Mouse (Mus musculus) brown adipose tissue, adult 24 weeks (tissue): Measurements from ENCODE around the gene Icam4. TPM values are rescaled to one million over a fixed set of nuclear protein-coding genes. Genes with fewer than 3 reads are reported as not detected.

ENCODE experiments used
- H3K27ac ChIP-seq: fragments of 200-500 bp; replicated peaks from 2 replicates; pipeline ENCODE4 v1.5.1; 2012; ENCODE audit warnings: low read depth, mild to moderate bottlenecking, low read length
- H3K4me1 ChIP-seq: fragments of 200-500 bp; 2 replicates; pipeline ENCODE4 v1.6.1; 2012; ENCODE audit warnings: low read length, mixed read lengths; ENCODE audit not compliant: control insufficient read depth, insufficient read depth, insufficient read length
- H3K4me3 ChIP-seq: fragments of 200-500 bp; 2 replicates; pipeline ENCODE4 v1.5.1; 2012; ENCODE audit warnings: low read depth, mild to moderate bottlenecking, low read length, moderate library complexity; ENCODE audit not compliant: insufficient read depth
- polyA plus RNA-seq: library from polyadenylated mRNA; stranded (reverse); fragments of >200 nt; gene quantifications from 2 replicates; pipeline ENCODE4 v1.2.4, GENCODE M21; 2012; ENCODE audit not compliant: missing spikeins, insufficient read depth, insufficient read length

Gene Icam4
- polyA plus RNA-seq, 1 experiment, result not detected

DNA sequence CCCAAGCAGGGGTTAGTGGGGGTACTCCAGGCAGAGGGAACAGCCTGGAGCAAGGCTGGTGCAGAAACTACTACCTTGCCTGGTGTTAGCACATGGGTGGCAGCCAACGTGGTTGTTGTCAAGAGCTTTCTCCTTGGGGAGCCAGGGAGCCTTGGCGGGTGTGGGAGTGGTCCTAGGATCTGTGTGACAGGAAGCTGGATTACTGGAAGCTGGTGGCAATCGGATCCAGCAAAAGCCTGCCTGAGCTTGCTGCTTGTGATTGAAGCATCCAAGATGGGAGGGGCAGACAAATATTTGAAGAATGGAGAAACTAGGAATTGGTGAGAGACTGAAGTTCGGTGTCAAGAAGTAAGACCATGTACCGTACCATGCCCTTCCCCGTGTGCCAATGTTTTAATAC is 6.9 kb upstream of the Icam4 start:
- Histone ChIP-seq H3K4me3 (no peak overlapping the region), H3K4me1 (peaks cover 2% of the 10 kb centered on the region; the same call in 1 of the 2 replicates), H3K27ac (no peak overlapping the region)

GRCm38 (mm10) chr9:21022726-21023125 is 6.4 kb upstream of the Icam4 start:
- H3K4me3 ChIP-seq, result no peak overlapping the region
- no peaks in the 10 kb centered on the region for H3K4me1 ChIP-seq
- no peak overlapping the region for H3K27ac ChIP-seq

GRCm38 (mm10) chr9:21025258-21025810 is 3.8 kb upstream of the Icam4 start:
- no peak overlapping the region for H3K27ac ChIP-seq
- H3K4me3 ChIP-seq, result no peak overlapping the region
- peaks cover 9% of the 10 kb centered on the region for H3K4me1 ChIP-seq

- Histone ChIP-seq H3K27ac (no peak overlapping the region), H3K4me1 (peaks cover 9% of the 10 kb centered on the region), H3K4me3 (no peak overlapping the region)
Measured at GRCm38 (mm10) chr9:21026849-21027248, 2.3 kb upstream of the Icam4 start.

DNA sequence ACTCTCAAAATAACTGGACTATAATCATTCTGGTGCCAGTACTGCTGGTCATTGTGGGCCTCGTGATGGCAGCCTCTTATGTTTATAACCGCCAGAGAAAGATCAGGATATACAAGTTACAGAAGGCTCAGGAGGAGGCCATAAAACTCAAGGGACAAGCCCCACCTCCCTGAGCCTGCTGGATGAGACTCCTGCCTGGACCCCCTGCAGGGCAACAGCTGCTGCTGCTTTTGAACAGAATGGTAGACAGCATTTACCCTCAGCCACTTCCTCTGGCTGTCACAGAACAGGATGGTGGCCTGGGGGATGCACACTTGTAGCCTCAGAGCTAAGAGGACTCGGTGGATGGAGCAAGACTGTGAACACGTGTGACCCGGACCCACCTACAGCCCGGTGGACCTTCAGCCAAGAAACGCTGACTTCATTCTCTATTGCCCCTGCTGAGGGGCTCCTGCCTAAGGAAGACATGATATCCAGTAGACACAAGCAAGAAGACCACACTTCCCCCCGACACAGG is 1.3 kb upstream of the Icam4 start:
- no peak overlapping the region for H3K4me3 ChIP-seq
- no peak overlapping the region for H3K27ac ChIP-seq
- peaks cover 9% of the 10 kb centered on the region for H3K4me1 ChIP-seq

- Histone ChIP-seq H3K4me3 (no peak overlapping the region), H3K27ac (no peak overlapping the region), H3K4me1 (peaks cover 9% of the 10 kb centered on the region)
Measured at GRCm38 (mm10) chr9:21028560-21029110, 538 bp upstream of the Icam4 start.

- Histone ChIP-seq H3K4me1 (peaks cover 9% of the 10 kb centered on the region), H3K27ac (no peak overlapping the region), H3K4me3 (peak overlapping the region; percentile 43)
Measured at GRCm38 (mm10) chr9:21030055-21030600, 955 bp downstream of the Icam4 start.

DNA sequence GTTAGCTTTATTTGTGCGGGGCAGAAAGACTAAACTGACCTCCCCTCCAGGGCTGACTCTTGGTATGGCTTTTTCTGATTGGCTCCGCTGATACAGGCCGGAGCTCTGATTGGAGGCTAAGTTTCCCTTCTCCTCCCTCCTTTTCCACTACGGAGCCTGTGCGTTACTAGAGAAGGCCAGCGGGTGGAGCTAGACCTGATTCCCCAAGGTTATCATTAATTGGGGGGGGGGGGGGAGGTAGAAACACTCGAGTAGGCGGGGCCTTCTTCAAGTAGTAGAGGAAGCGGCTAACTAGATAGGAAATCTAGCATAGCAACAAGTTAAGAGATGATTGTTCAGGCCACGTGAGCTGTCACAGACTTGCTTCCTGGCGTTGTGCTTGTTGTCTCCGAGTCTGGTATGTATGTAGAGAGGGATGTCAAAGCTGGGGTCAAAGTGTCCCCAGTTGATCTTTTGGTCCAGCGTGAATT is 1.6 kb downstream of the Icam4 start:
- Histone ChIP-seq H3K4me1 (peaks cover 9% of the 10 kb centered on the region), H3K27ac (0 out of 2 replicates have a peak overlapping the region, but pooled peaks have one; percentile 16)

DNA sequence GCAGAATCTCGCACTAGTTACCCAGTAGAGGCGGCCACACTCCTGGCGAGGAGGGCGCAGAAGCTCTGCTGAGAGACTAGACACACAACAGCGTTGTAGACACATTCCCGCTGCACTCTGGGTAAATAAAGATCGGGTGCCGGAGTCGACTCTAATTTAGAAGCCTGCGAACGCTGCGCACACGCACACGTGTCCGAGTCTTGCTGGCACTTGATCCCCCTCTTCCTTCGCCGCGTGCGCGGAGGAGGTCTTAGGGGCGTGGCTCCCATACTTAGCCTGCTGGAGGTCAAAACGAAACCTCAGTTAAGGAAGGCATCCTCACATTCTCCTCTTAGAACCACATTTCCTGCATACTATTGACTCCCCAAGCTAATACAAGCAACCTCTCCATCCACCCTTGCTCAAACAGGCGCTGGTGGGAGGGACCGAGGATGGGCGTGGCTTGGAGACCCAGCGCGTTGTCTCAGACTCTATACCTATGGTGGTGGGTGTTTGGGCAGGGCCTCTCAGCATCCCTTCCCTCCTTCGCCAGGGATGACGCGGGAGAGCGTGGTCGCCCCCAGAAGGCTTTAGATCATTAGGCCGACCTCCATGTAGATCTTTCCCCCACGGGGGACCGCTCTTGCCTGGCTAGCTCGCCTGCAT is 2.2 kb downstream of the Icam4 start:
- peak overlapping the region; percentile 55 for H3K4me3 ChIP-seq
- peaks cover 9% of the 10 kb centered on the region for H3K4me1 ChIP-seq
- 0 out of 2 replicates have a peak overlapping the region, but pooled peaks have one; percentile 16 for H3K27ac ChIP-seq

More for the DNA sequence above, 1.6 kb downstream of the Icam4 start:
- peak overlapping the region; percentile 55 for H3K4me3 ChIP-seq

- Histone ChIP-seq H3K4me1 (peaks cover 9% of the 10 kb centered on the region), H3K27ac (0 out of 2 replicates have a peak within 1 kb of the TSS, but pooled peaks have one; percentile 16), H3K4me3 (peak within 1 kb of the TSS; percentile 55)
Measured at GRCm38 (mm10) chr9:21031896-21032351, 2.8 kb downstream of the Icam4 start, which contains the start of gene Icam5. Gene Icam5, plus strand, starts transcription at chr9:21032073.

GRCm38 (mm10) chr9:21032491-21032890 is 3.3 kb downstream of the Icam4 start:
- Histone ChIP-seq H3K4me1 (peaks cover 9% of the 10 kb centered on the region), H3K4me3 (peak overlapping the region; percentile 55), H3K27ac (no peak overlapping the region)

DNA sequence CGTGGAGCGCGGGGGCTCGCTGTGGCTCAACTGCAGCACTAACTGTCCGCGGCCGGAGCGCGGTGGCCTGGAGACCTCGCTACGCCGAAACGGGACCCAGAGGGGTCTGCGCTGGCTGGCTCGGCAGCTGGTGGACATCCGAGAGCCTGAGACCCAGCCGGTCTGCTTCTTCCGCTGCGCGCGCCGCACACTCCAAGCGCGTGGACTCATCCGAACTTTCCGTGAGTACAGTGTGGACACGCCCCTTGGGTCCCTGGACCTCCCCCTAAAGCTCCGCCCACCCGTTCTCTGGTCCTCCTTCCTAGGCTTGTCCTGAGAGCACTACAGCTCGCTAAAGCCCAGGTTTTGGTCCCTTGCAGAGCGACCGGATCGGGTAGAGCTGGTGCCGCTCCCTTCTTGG is 4.0 kb downstream of the Icam4 start:
- H3K4me1 ChIP-seq, result peaks cover 9% of the 10 kb centered on the region
- H3K27ac ChIP-seq, result no peak overlapping the region

GRCm38 (mm10) chr9:21034481-21035085 is 5.4 kb downstream of the Icam4 start:
- H3K4me3 ChIP-seq, result no peak overlapping the region
- peaks cover 6% of the 10 kb centered on the region for H3K4me1 ChIP-seq
- no peak overlapping the region for H3K27ac ChIP-seq

More for the DNA sequence above, 4.0 kb downstream of the Icam4 start:
- peak overlapping the region; percentile 55 for H3K4me3 ChIP-seq

DNA sequence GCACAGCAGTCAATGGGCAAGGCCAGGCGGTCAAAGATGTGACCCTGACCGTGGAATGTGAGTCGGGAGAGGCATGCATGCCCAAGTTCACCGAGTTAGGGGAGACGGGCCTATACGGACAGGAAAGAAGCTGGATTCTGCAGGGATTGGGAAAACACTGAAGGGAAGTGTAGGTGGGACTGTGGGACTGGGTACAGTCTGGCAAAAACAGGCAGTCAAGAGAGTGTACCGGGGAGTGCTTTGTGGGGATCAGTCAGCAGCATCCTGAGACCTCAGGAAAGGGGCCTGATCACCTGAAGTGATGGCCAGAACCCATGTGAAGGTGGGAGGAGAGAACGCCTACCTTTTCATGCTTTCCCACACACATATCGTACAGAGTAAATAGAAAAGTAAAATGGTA is 6.4 kb downstream of the Icam4 start:
- Histone ChIP-seq H3K4me3 (no peak overlapping the region), H3K4me1 (no peaks in the 10 kb centered on the region), H3K27ac (no peak overlapping the region)

- Histone ChIP-seq H3K4me1 (no peaks in the 10 kb centered on the region), H3K4me3 (no peak overlapping the region), H3K27ac (no peak overlapping the region)
Measured at GRCm38 (mm10) chr9:21036161-21036560, 7.0 kb downstream of the Icam4 start.
